Comparison of ENCODE assay signal across 8 mouse cellular contexts in genomic region chr7:128297291-128297616, GRCm38 (mm10). TPM values are rescaled to one million over a fixed set of nuclear protein-coding genes. Genes with fewer than 3 reads are reported as not detected.
DNase-seq lines count a peak whose midpoint lies in the region; ATAC-seq and TF ChIP-seq lines count a peak whose summit lies in the region.

No protein-coding gene starts in this region.

- ATAC-seq in CD4-positive, CD25-positive, alpha-beta regulatory T cell, adult 4 months = no peak
- ATAC-seq in liver, embryonic 11.5 days (replicated peaks; ENCODE audit: low FRiP score) = peak; percentile 12; the same call in 1 of the 2 replicates
- ATAC-seq in stomach, postnatal 0 days (ENCODE audit: low FRiP score, low TSS enrichment) = no peak; the same call in 1 of the 2 replicates

- H3K36me3 ChIP-seq in thymus, adult 2 months (ENCODE audit: control insufficient read depth, insufficient read depth, low read length) = no peaks in the 10 kb centered on the region
- 0 out of 2 replicates have a peak, but pooled peaks cover 3% of the 10 kb centered on the region for H3K36me3 ChIP-seq in liver, embryonic 11.5 days (ENCODE audit: control insufficient read depth, insufficient read depth, low read length)
- H3K36me3 ChIP-seq in stomach, postnatal 0 days (ENCODE audit: control insufficient read depth, insufficient read depth, low read length) = no peaks in the 10 kb centered on the region

- H3K9me3 ChIP-seq in liver, embryonic 11.5 days (ENCODE audit: control insufficient read depth, low read length) = no peaks in the 10 kb centered on the region
- no peaks in the 10 kb centered on the region for H3K9me3 ChIP-seq in stomach, postnatal 0 days (ENCODE audit: control insufficient read depth, low read length)

- H3K4me3 ChIP-seq in thymus, adult 2 months (ENCODE audit: control insufficient read depth, insufficient read depth, low read length) = peak overlapping the region; percentile 62
- peak overlapping the region; percentile 84 for H3K4me3 ChIP-seq in liver, embryonic 11.5 days (ENCODE audit: low read depth, low read length)
- H3K4me3 ChIP-seq in stomach, postnatal 0 days (ENCODE audit: low read depth, low read length) = peak overlapping the region; percentile 84

- no peaks in the 10 kb centered on the region for H3K27me3 ChIP-seq in thymus, adult 2 months (ENCODE audit: control insufficient read depth, insufficient read depth, low read length)
- no peaks in the 10 kb centered on the region for H3K27me3 ChIP-seq in liver, embryonic 11.5 days (replicated peaks; ENCODE audit: control insufficient read depth, insufficient read depth, low read length)
- no peaks in the 10 kb centered on the region for H3K27me3 ChIP-seq in stomach, postnatal 0 days (ENCODE audit: control insufficient read depth, insufficient read depth, low read length)

- peak overlapping the region; percentile 98 for H3K9ac ChIP-seq in liver, embryonic 11.5 days (ENCODE audit: low read depth, low read length)
- peak overlapping the region; percentile 90 for H3K9ac ChIP-seq in stomach, postnatal 0 days (ENCODE audit: low read length)

- 35% methylated on average over 10 of the region's 10 CpGs for WGBS in thymus, adult 2 months
- 27% methylated on average over 10 of the region's 10 CpGs for WGBS in liver, embryonic 11.5 days
- WGBS in stomach, postnatal 0 days = 24% methylated on average over 10 of the region's 10 CpGs

- DNase-seq in CD4-positive, CD25-positive, alpha-beta regulatory T cell, adult 2 months (ENCODE audit: low read depth, low spot score) = peak; percentile 11
- no peak for DNase-seq in thymus, adult 2 months
- no peak for DNase-seq in thymus, postnatal 10 days (ENCODE audit: low spot score in 2 of 2)
- DNase-seq in liver, embryonic 11.5 days (ENCODE audit: low spot score) = peak; percentile 43
- peak; percentile 19 for DNase-seq in stomach, postnatal 0 days (ENCODE audit: low spot score)
- no peak for DNase-seq in urinary bladder, postnatal 10 days (ENCODE audit: low spot score)
- no peak for DNase-seq in cerebellum, adult 11-12 months

- H3K4me1 ChIP-seq in thymus, adult 2 months (replicated peaks; ENCODE audit: control insufficient read depth, insufficient read depth, low read length) = peaks cover 6% of the 10 kb centered on the region
- peaks cover 38% of the 10 kb centered on the region for H3K4me1 ChIP-seq in liver, embryonic 11.5 days (replicated peaks; ENCODE audit: control insufficient read depth, insufficient read depth, low read length)
- H3K4me1 ChIP-seq in stomach, postnatal 0 days (replicated peaks; ENCODE audit: control insufficient read depth, insufficient read depth) = 0 out of 2 replicates have a peak, but pooled peaks cover 4% of the 10 kb centered on the region

- no peak for TF ChIP-seq POLR2A in thymus, adult 2 months (IDR thresholded peaks at IDR 0.05; ENCODE audit: control insufficient read depth, extremely low read depth, insufficient read depth, low read length, poor library complexity)

- H3K27ac ChIP-seq in thymus, adult 2 months (ENCODE audit: control insufficient read depth, insufficient read depth, low read length) = no peak overlapping the region
- peak overlapping the region; percentile 83 for H3K27ac ChIP-seq in liver, embryonic 11.5 days (ENCODE audit: low read depth, low read length)
- peak overlapping the region; percentile 91 for H3K27ac ChIP-seq in stomach, postnatal 0 days (replicated peaks)

- TF ChIP-seq CTCF in thymus, adult 2 months (IDR thresholded peaks at IDR 0.05; ENCODE audit: borderline replicate concordance, control insufficient read depth, extremely low read depth, insufficient read depth, low read length, poor library complexity) = no peak
- no peak for TF ChIP-seq CTCF in stomach, postnatal 0 days (IDR thresholded peaks at IDR 0.05; ENCODE audit: low read depth)

- no peak for TF ChIP-seq EP300 in stomach, postnatal 0 days (optimal IDR thresholded peaks at IDR 0.05)

- peak overlapping the region; percentile 95 for H3K4me2 ChIP-seq in liver, embryonic 11.5 days
- H3K4me2 ChIP-seq in stomach, postnatal 0 days (replicated peaks; ENCODE audit: low read depth) = peak overlapping the region; percentile 93

RNA-seq across cellular contexts. Expression of gene BC017158, which starts 0.7 kb away (rescaled TPM):
- 10 to 100 TPM in 1 of 2 experiments, 1 to 10 TPM in 1; 7.2 to 10.5 TPM for polyA plus RNA-seq in CD4-positive, CD25-positive, alpha-beta regulatory T cell, adult 4 months (2017; shearing (Covaris generic))
- 51.1 and 54.1 TPM in 2 replicates for polyA plus RNA-seq in thymus, adult 2 months (2012; rRNA removed)
- polyA plus RNA-seq in liver, embryonic 11.5 days (2014; fragmentation: Nextera tagmentation; extraction: Ambion mirVana) = 38.2 and 42.3 TPM in 2 replicates
- 17.0 and 19.4 TPM in 2 replicates for polyA plus RNA-seq in stomach, postnatal 0 days (2015; fragmentation: Nextera tagmentation; extraction: Ambion mirVana)

RNA-seq across cellular contexts. Expression of gene Slc5a2, which starts 31.8 kb away (rescaled TPM):
- polyA plus RNA-seq in CD4-positive, CD25-positive, alpha-beta regulatory T cell, adult 4 months (2017; shearing (Covaris generic)) = under 1 TPM in 1 of 2 experiments, not detected in 1; 0.98 TPM
- 0.29 and 0.67 TPM in 2 replicates for polyA plus RNA-seq in thymus, adult 2 months (2012; rRNA removed)
- polyA plus RNA-seq in liver, embryonic 11.5 days (2014; fragmentation: Nextera tagmentation; extraction: Ambion mirVana) = 2.1 and 3.0 TPM in 2 replicates
- 0.63 and 1.0 TPM in 2 replicates for polyA plus RNA-seq in stomach, postnatal 0 days (2015; fragmentation: Nextera tagmentation; extraction: Ambion mirVana)

RNA-seq across cellular contexts. Expression of gene Tgfb1i1, which starts 50.6 kb away (rescaled TPM):
- polyA plus RNA-seq in CD4-positive, CD25-positive, alpha-beta regulatory T cell, adult 4 months (2017; shearing (Covaris generic)) = 1 to 10 TPM; 1.2 to 1.8 TPM
- polyA plus RNA-seq in thymus, adult 2 months (2012; rRNA removed) = 21.0 and 25.4 TPM in 2 replicates
- polyA plus RNA-seq in liver, embryonic 11.5 days (2014; fragmentation: Nextera tagmentation; extraction: Ambion mirVana) = 35.3 and 38.2 TPM in 2 replicates
- 167 and 178 TPM in 2 replicates for polyA plus RNA-seq in stomach, postnatal 0 days (2015; fragmentation: Nextera tagmentation; extraction: Ambion mirVana)

RNA-seq across cellular contexts. Expression of gene 9130023H24Rik, which starts 59.4 kb away (rescaled TPM):
- 1 to 10 TPM; 4.8 to 5.0 TPM for polyA plus RNA-seq in CD4-positive, CD25-positive, alpha-beta regulatory T cell, adult 4 months (2017; shearing (Covaris generic))
- polyA plus RNA-seq in thymus, adult 2 months (2012; rRNA removed) = 2.4 and 2.5 TPM in 2 replicates
- polyA plus RNA-seq in liver, embryonic 11.5 days (2014; fragmentation: Nextera tagmentation; extraction: Ambion mirVana) = 3.8 and 4.5 TPM in 2 replicates
- polyA plus RNA-seq in stomach, postnatal 0 days (2015; fragmentation: Nextera tagmentation; extraction: Ambion mirVana) = 4.6 and 5.0 TPM in 2 replicates

Comparison
In these comparisons a context has a peak if more than half of its experiments do, and no peak if none do; other contexts are left out.
1. DNase-seq: peak in CD4-positive, CD25-positive, alpha-beta regulatory T cell, adult 2 months (single experiment), liver, embryonic 11.5 days (single experiment) and stomach, postnatal 0 days (single experiment); none in thymus, adult 2 months (single experiment), thymus, postnatal 10 days (0 of 2), urinary bladder, postnatal 10 days (single experiment) and cerebellum, adult 11-12 months (single experiment).
2. Peak in every context shown above with its lines, with median percentiles within 50 percentile points of each other: H3K4me3 ChIP-seq.